Mouse (Mus musculus): ENCODE results near the gene Ifi47.
"Not testable (repeated sequence)": the region's sequence is repeated elsewhere in the genome, so short reads cannot be mapped to it uniquely, and the experiment has no call there.

Gene Ifi47

GRCm38 (mm10) chr11:49076001-49076757 is at the start of gene Ifi47:
Gene Ifi47, plus strand, starts transcription at chr11:49076587.
- DNase-seq = not testable (repeated sequence)

DNA sequence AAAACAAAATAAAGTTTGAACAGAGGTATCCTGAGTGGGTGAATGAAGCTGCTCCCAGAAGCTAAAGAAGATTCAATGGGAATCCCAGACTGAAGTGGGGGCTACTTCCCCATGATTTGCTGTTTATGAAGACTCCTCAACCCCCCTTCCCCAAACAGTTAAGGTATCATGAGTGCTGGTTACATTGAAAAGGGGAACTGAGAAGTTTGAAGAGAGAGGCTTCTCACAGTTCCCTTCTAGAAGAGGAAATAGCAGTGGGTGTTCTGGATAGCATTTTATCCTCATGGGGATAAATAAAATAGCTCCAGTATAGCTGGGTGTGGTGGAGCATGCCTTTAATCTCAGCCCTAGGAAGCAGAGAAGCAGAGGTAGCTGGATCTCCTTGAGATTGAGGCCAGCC is 26.3 kb upstream of the Ifi47 start:
- DNase-seq = not testable (repeated sequence)

- DNase-seq = not testable (repeated sequence)
Observed at GRCm38 (mm10) chr11:49051093-49051891, 25.1 kb upstream of the Ifi47 start, which contains the start of gene 9930111J21Rik2. Gene 9930111J21Rik2, minus strand, starts transcription at chr11:49051242.

- DNase-seq = not testable (repeated sequence)
Observed at GRCm38 (mm10) chr11:49051894-49052293, 24.5 kb upstream of the Ifi47 start.

DNA sequence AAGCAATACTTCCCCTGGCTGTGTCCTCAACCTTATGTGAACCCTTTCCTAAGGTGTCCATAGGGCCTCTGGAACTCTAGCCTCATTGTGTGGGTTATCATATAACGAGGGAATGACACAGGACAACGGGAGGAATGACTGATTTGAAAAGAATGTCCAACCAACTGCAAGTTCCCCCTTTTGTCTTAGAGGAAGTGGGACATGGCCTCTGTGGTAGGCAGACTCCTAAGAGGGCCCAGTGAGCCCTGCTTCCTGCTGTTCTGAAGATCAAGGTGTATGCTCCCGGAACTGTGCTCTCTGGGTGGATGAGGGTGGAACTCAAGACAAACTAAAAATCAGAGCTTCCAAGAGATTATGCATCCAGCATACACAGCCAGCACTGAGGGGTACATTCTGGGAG is 16.3 kb upstream of the Ifi47 start:
- DNase-seq = not testable (repeated sequence)

DNA sequence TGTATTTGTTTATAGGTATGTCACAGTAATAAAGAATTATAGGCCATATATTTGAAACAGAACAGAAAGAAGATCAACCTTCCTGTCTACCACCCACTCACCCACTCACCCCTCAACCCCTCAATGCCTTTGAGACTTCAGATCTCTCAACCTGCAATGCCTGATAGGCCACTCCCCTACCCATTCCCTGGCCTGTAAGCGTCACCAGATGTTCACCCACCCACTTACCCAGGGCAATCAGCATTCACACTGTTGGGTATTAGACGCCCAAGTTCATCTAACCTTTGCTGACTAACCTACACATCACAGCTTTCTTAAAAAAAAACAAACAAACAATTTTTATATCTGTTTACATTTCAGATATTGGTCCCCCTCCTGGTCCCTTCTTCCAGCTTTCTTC is 14.5 kb upstream of the Ifi47 start:
- DNase-seq = not testable (repeated sequence)

GRCm38 (mm10) chr11:49063713-49064469 is 12.5 kb upstream of the Ifi47 start, which contains the start of gene Tgtp2:
Gene Tgtp2, minus strand, starts transcription at chr11:49064206.
- DNase-seq = not testable (repeated sequence)

DNA sequence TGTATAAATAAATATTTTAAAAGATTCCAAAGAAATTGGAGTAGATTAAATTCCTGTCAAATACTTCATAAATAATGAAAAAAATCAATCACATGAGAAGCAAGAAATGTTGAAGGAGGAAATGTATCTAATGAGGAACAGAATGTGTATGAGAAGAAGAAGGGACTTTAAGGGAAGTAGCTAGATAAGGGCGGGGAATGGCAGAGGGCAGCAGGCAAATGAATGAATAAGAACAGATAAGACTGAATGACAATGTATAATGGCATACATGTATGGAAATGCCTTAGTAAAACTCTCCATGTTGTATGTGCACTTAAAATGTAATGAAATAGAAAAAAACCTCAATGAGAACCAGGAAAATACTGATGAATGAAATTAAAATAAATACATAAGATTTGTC is 8.0 kb upstream of the Ifi47 start:
- DNase-seq = no peak

GRCm38 (mm10) chr11:49077012-49077411 is 625 bp downstream of the Ifi47 start:
- no peak for DNase-seq

DNA sequence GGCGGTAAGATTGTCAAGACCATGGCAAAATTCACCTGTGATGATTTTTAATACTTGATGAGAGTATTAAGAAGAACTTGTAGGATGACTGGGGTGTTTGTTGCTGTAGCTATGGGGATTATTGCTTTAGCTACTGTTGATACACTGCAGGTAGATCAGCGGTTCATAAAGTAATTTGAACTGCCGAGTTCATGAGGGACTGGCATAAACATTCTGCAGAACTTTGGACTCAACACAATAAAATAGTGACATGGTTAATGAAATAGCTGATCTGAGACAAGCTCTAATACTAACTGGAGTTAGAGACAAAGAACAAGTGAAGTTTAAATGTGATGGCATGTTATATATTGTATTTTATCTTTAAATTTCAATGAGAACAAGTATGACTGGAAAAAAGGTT is 2.3 kb downstream of the Ifi47 start:
- no peak for DNase-seq

DNA sequence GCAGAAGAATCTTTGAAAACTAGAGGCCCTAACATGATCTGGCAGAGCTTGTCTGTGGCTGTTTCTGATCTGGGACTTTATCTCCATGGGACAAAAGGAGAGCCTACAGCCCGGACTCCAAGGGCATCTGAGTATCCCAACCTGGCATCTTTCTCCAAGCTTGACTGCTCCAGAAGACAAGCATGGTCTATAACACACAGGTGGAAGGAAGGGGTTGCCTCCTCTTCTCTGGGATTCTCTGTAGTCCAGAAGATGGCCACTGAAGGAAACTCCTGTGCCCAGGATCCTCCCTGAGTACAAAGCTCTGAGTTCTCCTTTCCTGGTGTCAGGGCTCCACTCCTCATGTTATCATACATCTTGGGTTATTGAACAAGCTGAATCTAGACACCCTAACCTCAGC is 4.2 kb downstream of the Ifi47 start:
- no peak for DNase-seq

DNA sequence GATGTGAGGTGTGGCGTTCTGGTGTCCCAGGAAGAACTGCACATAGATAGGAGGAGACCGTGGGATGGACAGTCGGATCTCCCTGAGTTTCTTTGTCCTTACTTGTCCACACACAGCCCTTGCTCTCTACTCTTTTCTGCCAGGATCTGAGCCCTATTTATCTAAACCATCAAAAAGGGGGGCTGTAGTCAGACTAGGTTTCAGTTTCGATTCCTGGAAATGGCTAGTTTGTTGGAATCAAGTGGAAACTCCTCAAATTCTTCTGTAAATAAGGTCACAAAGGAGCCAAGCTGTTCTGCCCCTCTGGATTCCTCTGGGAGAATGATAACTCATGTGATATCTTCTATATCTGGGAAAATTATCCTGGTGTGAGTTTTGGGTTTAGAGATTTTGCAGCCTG is 5.0 kb downstream of the Ifi47 start:
- DNase-seq = no peak

- no peak for DNase-seq
Observed at GRCm38 (mm10) chr11:49081886-49082285, 5.5 kb downstream of the Ifi47 start.

- DNase-seq = no peak
Observed at GRCm38 (mm10) chr11:49083146-49083545, 6.8 kb downstream of the Ifi47 start.

DNA sequence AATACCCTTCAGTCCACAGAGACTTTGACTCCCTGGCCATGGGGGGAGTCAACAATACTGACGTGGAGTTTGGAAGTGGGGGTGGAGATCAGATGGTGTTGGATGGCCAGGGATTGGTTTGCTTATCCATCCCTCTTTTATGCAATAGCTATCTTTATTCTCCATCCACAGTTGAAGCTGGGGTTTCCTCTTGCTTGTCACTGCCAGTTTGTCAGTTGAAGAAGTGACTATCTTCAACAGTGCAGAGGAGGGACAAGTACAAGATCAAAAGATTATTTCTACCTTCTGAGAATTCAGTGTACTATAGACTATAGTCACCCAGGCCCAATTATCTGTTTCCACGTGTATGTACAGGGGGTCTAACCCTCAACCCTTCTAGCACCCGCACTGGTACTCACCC is 7.4 kb downstream of the Ifi47 start:
- DNase-seq = no peak

DNA sequence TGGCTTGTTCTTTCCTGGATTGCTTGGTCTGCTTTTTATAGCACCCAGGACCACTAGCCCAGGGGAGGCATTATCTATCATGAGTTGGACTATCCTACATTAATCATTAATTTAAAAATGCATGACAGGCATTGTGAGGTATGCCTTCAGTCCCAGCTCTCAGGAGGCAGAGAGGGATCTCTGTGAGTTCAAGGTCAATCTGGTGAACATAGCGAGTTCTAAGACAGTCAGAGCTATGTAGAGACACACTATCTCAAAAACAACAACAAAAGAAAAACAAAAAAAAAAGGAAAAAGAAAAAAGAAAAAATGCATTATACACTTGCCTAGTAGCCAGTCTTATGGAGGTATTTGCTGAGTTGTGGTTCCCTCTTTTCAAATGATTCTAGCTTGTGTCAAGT is 8.0 kb downstream of the Ifi47 start:
- no peak for DNase-seq

GRCm38 (mm10) chr11:49084875-49085274 is 8.5 kb downstream of the Ifi47 start:
- no peak for DNase-seq

- DNase-seq = no peak
Observed at GRCm38 (mm10) chr11:49086858-49087361, 10.5 kb downstream of the Ifi47 start.

GRCm38 (mm10) chr11:49087830-49088616 is 11.6 kb downstream of the Ifi47 start:
- DNase-seq = no peak

GRCm38 (mm10) chr11:49088990-49089652 is 12.7 kb downstream of the Ifi47 start:
- DNase-seq = no peak

DNA sequence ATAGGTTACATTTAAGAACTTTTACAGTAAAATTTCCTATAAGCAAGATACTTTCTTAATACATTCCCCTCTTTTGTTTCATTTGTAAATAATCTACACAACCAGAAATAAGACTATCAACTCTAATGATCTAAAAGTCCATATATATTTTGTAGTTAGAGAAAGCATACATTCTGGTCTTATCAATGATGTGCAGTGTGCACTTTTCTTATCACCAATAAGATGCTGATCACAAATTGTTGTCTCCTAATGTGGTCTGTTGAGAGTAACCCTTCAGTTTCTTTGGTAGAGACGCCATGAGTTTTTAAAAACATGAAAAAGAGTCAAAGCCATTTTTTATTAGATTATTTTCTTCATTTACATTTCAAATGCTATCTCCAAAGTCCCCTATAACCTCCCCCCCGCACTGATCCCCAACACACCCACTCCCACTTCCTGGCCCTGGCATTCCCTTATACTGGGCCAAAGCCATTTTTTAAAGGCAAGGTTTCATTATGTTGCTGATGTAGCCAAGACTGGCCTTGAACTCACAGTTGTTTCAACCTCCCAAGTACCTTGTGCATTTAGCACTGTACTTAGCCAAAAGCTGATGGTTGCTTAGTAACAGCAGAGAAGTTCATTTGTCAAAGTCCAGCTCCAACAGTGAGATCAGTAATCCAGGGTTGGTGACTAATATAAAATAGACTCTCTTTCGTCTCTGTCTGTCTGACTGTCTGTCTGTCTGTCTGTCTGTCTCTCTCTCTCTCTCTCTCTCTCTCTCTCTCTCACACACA is 13.5 kb downstream of the Ifi47 start:
- DNase-seq = no peak
